Mouse (Mus musculus): ENCODE results near the gene Rab40b. TPM values are rescaled to one million over a fixed set of nuclear protein-coding genes. Genes with fewer than 3 reads are reported as not detected.
"Not testable (repeated sequence)": the region's sequence is repeated elsewhere in the genome, so short reads cannot be mapped to it uniquely, and the experiment has no call there.

The Rab40b gene
- total and polyA plus RNA-seq, 3 experiments = not detected

GRCm38 (mm10) chr11:121326681-121327080, 61.4 kb downstream of the Rab40b start:
- TF ChIP-seq MAZ (IDR thresholded peaks at IDR 0.05; ENCODE audit: low read depth, low read length) = no peak
- no peak for TF ChIP-seq CHD1 (IDR thresholded peaks at IDR 0.05; ENCODE audit: low read depth, low read length)
- TF ChIP-seq USF1 (IDR thresholded peaks at IDR 0.05; ENCODE audit: low read depth, low read length) = no peak
- TF ChIP-seq RAD21 (IDR thresholded peaks at IDR 0.05; ENCODE audit: low read depth, low read length) = no peak
- TF ChIP-seq POLR2A (IDR thresholded peaks at IDR 0.05; ENCODE audit: low read depth, low read length) = no peak
- TF ChIP-seq CHD2 (IDR thresholded peaks at IDR 0.05; ENCODE audit: low read length) = no peak
- no peak for TF ChIP-seq GABPA (IDR thresholded peaks at IDR 0.05; ENCODE audit: insufficient replicate concordance, low read depth, low read length)
- TF ChIP-seq USF2 (conservative IDR thresholded peaks at IDR 0.05; ENCODE audit: low read depth, low read length) = no peak
- no peak for TF ChIP-seq ELF1 (IDR thresholded peaks at IDR 0.05; ENCODE audit: low read depth, low read length)
- no peak for TF ChIP-seq SIN3A (IDR thresholded peaks at IDR 0.05; ENCODE audit: low read length)

DNA sequence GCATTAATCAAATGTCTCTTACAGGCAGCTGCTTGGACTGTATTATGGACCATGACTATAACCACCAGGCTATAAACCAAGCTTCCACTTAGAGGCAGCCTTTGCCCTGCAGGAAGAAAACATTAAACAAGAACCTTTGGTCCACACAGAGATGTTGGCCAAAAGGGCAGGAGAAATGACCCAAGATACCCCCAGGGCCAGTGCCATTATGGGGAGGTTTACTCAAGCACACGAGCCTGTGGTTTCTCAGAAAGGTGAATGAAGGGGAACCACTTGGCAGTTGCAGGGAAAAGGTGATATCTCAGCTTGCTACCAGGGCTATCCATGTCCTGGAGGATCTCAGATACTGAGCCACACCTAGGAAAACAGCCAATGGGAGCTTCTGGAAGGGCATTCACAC, 62.0 kb downstream of the Rab40b start:
- DNase-seq (ENCODE audit: extremely low read depth) = no peak
- Histone ChIP-seq H3K36me3 (replicated peaks in 1 of 2; ENCODE audit: control insufficient read depth in 1 of 2, insufficient read depth in 1 of 2, low read length in 1 of 2) (peaks cover 35 to 61% of the 10 kb centered on the region in 2 experiments), H3K4me1 (ENCODE audit: control insufficient read depth in 1 of 2, insufficient read depth in 2 of 2) (no peaks in the 10 kb centered on the region), H3K4me3 (replicated peaks in 1 of 3; ENCODE audit: low read depth in 2 of 3, low read length in 2 of 3, poor library complexity in 1 of 3) (no peak overlapping the region), H3K79me2 (replicated peaks; ENCODE audit: control insufficient read depth, extremely low read depth, insufficient read depth, poor library complexity, severe bottlenecking) (no peaks in the 10 kb centered on the region), H3K27ac (ENCODE audit: insufficient read depth, low read depth) (no peak overlapping the region), H3K9me3 (replicated peaks; ENCODE audit: low read length) (no peaks in the 10 kb centered on the region), H3K4me2 (ENCODE audit: insufficient read depth, low read depth, poor library complexity, severe bottlenecking) (no peak overlapping the region), H3K27me3 (replicated peaks) (no peaks in the 10 kb centered on the region), H3K9ac (ENCODE audit: insufficient read depth, low read depth) (no peak overlapping the region)
- dilution Hi-C loops (cut with MboI; ENCODE audit: extremely low pct_ligation_motif_present, extremely low pct_unique_long_range_greater_than_20kb, low sequenced_read_pairs) = no loop called here
- TF ChIP-seq MYC (IDR thresholded peaks at IDR 0.05; ENCODE audit: low read depth, low read length) (no peak), PAX5 (IDR thresholded peaks at IDR 0.05; ENCODE audit: low read length) (no peak), ELF1 (IDR thresholded peaks at IDR 0.05; ENCODE audit: low read depth, low read length) (no peak), MAFK (IDR thresholded peaks at IDR 0.05; ENCODE audit: insufficient replicate concordance, low read length) (no peak), MAZ (IDR thresholded peaks at IDR 0.05; ENCODE audit: low read depth, low read length) (no peak)
- in situ Hi-C loops (cut with MboI; ENCODE audit: low pct_ligation_motif_present, low pct_unique_long_range_greater_than_20kb, low sequenced_read_pairs) = no loop called here

More at GRCm38 (mm10) chr11:121326681-121327080, 61.4 kb downstream of the Rab40b start:
- Histone ChIP-seq H3K36me3 (replicated peaks in 1 of 2; ENCODE audit: control insufficient read depth in 1 of 2, insufficient read depth in 1 of 2, low read length in 1 of 2) (peaks cover 36 to 62% of the 10 kb centered on the region in 2 experiments), H3K4me3 (replicated peaks in 1 of 3; ENCODE audit: low read depth in 2 of 3, low read length in 2 of 3, poor library complexity in 1 of 3) (no peak overlapping the region), H3K9ac (ENCODE audit: insufficient read depth, low read depth) (no peak overlapping the region), H3K27me3 (replicated peaks) (no peaks in the 10 kb centered on the region), H3K9me3 (replicated peaks; ENCODE audit: low read length) (no peaks in the 10 kb centered on the region), H3K4me1 (ENCODE audit: control insufficient read depth in 1 of 2, insufficient read depth in 2 of 2) (no peaks in the 10 kb centered on the region), H3K27ac (ENCODE audit: insufficient read depth, low read depth) (no peak overlapping the region), H3K4me2 (ENCODE audit: insufficient read depth, low read depth, poor library complexity, severe bottlenecking) (no peak overlapping the region), H3K79me2 (replicated peaks; ENCODE audit: control insufficient read depth, extremely low read depth, insufficient read depth, poor library complexity, severe bottlenecking) (no peaks in the 10 kb centered on the region)
- DNase-seq (ENCODE audit: extremely low read depth) = no peak
- dilution Hi-C loops (cut with MboI; ENCODE audit: extremely low pct_ligation_motif_present, extremely low pct_unique_long_range_greater_than_20kb, low sequenced_read_pairs) = no loop called here
- in situ Hi-C loops (cut with MboI; ENCODE audit: low pct_ligation_motif_present, low pct_unique_long_range_greater_than_20kb, low sequenced_read_pairs) = no loop called here

- dilution Hi-C loops (cut with MboI; ENCODE audit: extremely low pct_ligation_motif_present, extremely low pct_unique_long_range_greater_than_20kb, low sequenced_read_pairs); in situ Hi-C loops (cut with MboI; ENCODE audit: low pct_ligation_motif_present, low pct_unique_long_range_greater_than_20kb, low sequenced_read_pairs); H3K27ac ChIP-seq (ENCODE audit: insufficient read depth, low read depth); H3K4me1 ChIP-seq (ENCODE audit: control insufficient read depth in 1 of 2, insufficient read depth in 2 of 2); H3K79me2 ChIP-seq (replicated peaks; ENCODE audit: control insufficient read depth, extremely low read depth, insufficient read depth, poor library complexity, severe bottlenecking); H3K27me3 ChIP-seq (replicated peaks); DNase-seq (ENCODE audit: extremely low read depth); H3K4me2 ChIP-seq (ENCODE audit: insufficient read depth, low read depth, poor library complexity, severe bottlenecking); H3K9me3 ChIP-seq (replicated peaks; ENCODE audit: low read length); H3K4me3 ChIP-seq (replicated peaks in 1 of 3; ENCODE audit: low read depth in 2 of 3, low read length in 2 of 3, poor library complexity in 1 of 3); H3K9ac ChIP-seq (ENCODE audit: insufficient read depth, low read depth): not testable (repeated sequence)
- H3K36me3 ChIP-seq (replicated peaks in 1 of 2; ENCODE audit: control insufficient read depth in 1 of 2, insufficient read depth in 1 of 2, low read length in 1 of 2) = peaks cover 63 to 68% of the 10 kb centered on the region in 2 experiments
Observed at GRCm38 (mm10) chr11:121307712-121308111, 80.3 kb downstream of the Rab40b start.
